Mouse (Mus musculus) heart, adult 2 months (tissue): ENCODE results near the gene B3galt5.

ENCODE experiments used
- CTCF ChIP-seq: fragments of 200-600 bp; IDR thresholded peaks from 2 replicates; pipeline ENCODE4 v1.8.1; 2022; ENCODE audit warnings: antibody characterized with exemption, mild to moderate bottlenecking, moderate library complexity
- EP300 ChIP-seq: fragments of 200-500 bp; IDR thresholded peaks from 2 replicates; pipeline ENCODE4 v1.6.1; 2011; ENCODE audit warnings: low read depth, low read length, control low read depth; ENCODE audit not compliant: insufficient read depth
- POLR2A ChIP-seq: fragments of 200-500 bp; IDR thresholded peaks from 2 replicates; pipeline ENCODE4 v1.6.1; 2011; ENCODE audit warnings: mild to moderate bottlenecking, low read depth, low read length, control low read depth; ENCODE audit not compliant: insufficient read depth

DNA sequence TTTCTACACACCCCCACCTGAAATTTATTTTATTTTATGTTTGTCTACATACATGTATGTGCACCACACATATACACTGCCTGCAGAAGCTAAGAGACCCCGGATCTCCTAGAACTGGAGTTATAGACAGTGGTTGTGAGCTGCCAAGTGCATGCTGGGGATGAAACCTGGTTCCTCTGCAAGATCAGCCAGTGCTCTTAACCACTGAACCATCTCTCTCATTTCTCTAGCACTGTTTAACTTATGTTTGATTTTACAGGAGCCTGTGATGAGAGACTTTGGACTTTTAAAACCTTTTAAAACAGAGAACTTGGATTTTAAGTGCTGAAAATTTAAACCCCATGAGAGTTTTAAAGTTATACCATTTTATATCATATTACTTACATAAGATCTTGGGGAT is 87.1 kb downstream of the B3galt5 start:
- no peak for TF ChIP-seq CTCF
- TF ChIP-seq POLR2A: no peak
- TF ChIP-seq EP300: no peak
